Mouse (Mus musculus) kidney, adult 11 months (tissue): ENCODE measurements around the gene Lag3.

Experiments
- DNase-seq: peaks from one replicate; pipeline ENCODE4 v3.0.0; 2022

Gene Lag3

DNA sequence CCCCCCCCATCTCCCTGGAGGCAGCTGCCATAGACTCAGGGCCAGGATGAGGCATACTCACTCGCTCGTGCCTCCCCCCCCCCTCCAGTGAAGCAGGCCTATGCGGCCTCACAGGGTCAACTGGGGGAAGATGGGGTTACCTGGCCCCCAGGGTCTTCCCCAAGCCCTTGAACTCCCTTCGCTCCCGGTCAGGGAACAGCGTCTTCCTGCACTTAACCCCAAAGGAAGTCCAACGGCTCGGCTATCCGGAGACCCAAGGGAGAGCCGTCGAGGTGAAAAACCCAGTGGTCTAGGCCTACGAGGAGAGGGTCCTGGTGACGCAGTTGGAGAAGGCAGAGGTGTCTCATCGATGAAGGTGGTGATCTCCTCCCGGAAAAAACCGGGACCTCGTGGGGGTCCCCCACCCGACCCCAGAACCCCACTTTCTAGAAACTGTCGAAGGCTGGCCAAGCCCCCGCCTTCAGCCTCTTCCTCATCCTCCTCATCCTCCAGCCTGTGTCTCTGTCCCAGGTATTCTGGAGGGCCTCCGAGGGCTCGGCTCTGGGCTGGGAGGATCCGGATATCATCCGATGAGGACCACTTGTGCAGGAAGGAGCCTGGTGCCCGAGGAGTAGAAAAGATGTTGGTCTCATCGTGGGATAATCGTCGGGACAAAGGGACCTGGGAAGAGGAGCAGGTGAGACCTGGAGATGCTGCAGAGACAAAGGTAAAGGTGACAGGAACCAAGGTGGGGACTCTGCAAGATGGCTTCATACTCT is 52.8 kb downstream of the Lag3 start:
- no peak for DNase-seq

DNA sequence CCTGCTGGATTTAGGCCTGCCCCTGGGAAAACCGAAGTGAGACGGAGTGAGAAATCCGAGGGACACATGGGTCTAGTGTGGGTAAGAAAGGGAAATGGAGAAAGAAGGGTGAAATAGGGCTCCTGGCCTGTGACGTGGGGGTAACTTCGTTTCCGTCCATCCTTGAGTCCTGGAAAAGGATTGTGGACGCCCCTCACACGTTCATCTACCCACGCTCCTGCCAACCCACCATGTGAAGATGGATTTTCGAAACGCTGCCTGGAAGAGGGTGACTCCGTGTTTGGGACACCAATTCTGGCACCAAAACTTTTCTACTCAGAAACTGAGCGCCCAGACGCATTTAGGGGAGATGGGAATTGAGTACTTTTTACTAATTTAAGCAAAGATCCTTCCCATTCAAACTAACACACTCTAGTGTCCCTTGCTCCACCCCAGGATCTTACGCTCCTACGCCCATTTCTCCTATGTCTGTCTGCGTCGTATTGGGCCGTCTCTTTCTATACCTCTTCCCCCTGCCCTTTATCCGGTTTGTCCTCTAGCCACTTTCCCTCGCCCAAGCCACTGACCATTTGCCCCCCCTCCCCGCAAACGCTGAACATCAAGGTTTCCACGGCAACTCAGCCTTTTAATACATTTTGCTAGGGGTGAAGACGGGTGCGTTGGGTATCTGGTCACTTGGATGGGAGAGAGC is 53.5 kb downstream of the Lag3 start:
- DNase-seq: no peak

- peak; percentile 70 for DNase-seq
Measured at GRCm38 (mm10) chr6:124856916-124857839, 54.3 kb downstream of the Lag3 start, which contains the start of gene P3h3. P3h3 (minus strand) TSS chr6:124857752.

DNA sequence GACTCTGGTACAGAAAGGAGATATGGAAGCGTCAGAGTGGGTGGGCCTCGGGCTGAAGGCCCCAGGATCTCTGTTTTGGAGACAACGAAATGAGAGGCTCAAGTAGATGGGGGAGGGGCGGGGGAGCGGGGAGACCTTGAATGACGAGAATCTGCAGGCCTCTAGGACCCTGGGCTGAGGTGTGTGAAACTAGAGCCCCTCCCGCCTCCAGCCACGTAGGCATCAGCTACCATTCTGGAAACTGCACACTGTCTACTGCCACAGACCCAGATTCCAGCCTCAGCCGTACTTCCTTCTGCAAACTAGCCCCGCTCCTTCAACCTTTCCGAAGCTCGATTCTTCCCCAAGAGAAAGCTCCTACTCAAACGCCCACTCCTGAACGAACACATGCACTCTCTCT is 55.2 kb downstream of the Lag3 start:
- DNase-seq: no peak

DNA sequence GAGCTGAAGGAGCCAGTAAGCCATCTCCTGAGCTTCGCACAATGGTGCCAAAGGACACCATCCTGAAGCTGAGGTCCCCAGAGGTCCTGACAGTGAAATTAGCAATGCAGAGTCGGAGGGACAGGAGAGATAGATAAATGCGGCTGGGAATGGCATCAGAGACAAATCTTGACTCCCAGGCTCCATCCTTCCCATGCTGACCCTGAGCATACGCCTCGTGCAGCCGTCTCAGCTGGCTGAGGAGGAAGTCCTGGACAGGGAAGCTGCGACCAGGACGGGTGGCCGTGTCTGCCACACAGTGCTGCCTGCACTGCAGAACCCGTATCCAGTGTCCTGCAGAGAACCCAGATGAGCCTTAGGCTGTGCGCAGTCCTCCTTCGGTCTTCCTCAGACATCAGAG is 56.9 kb downstream of the Lag3 start:
- no peak for DNase-seq
